Mouse (Mus musculus) olfactory bulb, adult 2 months (tissue): ENCODE data around the gene Gc. TPM values are rescaled to one million over a fixed set of nuclear protein-coding genes. Genes with fewer than 3 reads are reported as not detected.

ENCODE experiments used
- H3K27ac ChIP-seq: fragments of 200-500 bp; 2 replicates; pipeline ENCODE4 v1.5.1; 2012; ENCODE audit warnings: low read depth, low read length; ENCODE audit not compliant: insufficient read depth
- H3K4me1 ChIP-seq: fragments of 200-500 bp; 2 replicates; pipeline ENCODE4 v1.6.1; 2012; ENCODE audit warnings: low read length; ENCODE audit not compliant: control insufficient read depth, insufficient read depth
- H3K4me3 ChIP-seq: fragments of 200-500 bp; 2 replicates; pipeline ENCODE4 v1.5.1; 2012; ENCODE audit warnings: mild to moderate bottlenecking, low read depth, low read length, moderate library complexity; ENCODE audit not compliant: insufficient read depth
- CTCF ChIP-seq: fragments of 200-500 bp; IDR thresholded peaks from 2 replicates; pipeline ENCODE4 v1.5.1; 2012; ENCODE audit warnings: low read depth, mild to moderate bottlenecking, low read length, moderate library complexity; ENCODE audit not compliant: insufficient read depth
- POLR2A ChIP-seq: fragments of 200-500 bp; IDR thresholded peaks from 2 replicates; pipeline ENCODE4 v1.6.1; 2012; ENCODE audit warnings: mild to moderate bottlenecking, low read depth, low read length, moderate library complexity; ENCODE audit not compliant: insufficient read depth
- WGBS: fragments of 180-500 bp; shearing (Covaris S2); methylation state at CpG from one replicate; pipeline ENCODE4 v1.1.7; 2018; 5-methylcytosine and 5-hydroxymethylcytosine counted together
- polyA plus RNA-seq: library from polyadenylated mRNA; stranded (reverse); fragments of >200 nt; gene quantifications from 2 replicates; pipeline ENCODE4 v1.2.4, GENCODE M21; 2012; ENCODE audit warnings: low replicate concordance; ENCODE audit not compliant: missing spikeins, insufficient read depth, insufficient read length

Gc gene
- polyA plus RNA-seq = not detected in 2 replicates

DNA sequence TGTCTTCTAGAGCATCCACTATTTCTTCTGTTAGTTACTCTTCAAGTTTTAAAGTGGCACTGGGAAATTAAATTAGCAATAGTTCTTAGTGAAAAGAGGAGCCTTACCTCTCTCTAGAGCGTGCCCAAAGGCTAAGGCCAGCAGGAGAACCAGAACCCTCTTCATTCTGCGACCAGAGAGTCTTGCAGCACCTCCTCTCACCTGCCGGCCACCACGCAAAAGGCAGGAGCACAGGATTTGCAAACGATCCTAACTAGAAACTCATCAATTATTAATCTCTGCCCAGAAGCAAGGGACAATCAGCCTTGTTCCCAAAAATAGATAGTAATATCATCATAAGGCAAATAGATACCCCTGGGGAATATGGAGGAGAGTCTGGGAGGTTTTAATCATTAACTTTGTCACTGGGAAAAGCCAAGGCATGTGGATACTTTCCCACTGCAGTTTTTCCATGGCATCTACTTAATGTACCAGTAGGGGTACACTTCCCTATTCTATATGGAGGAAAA lies at the start of gene Gc:
Gene Gc (minus strand): TSS at position 345 of the 509 bp plus-strand sequence.
- H3K4me1 ChIP-seq = no peaks in the 10 kb centered on the region
- H3K4me3 ChIP-seq = no peak within 1 kb of the TSS
- H3K27ac ChIP-seq = no peak within 1 kb of the TSS
- TF ChIP-seq CTCF (no peak), POLR2A (no peak)
- WGBS = 89% methylated on average over 5 of the region's 5 CpGs

DNA sequence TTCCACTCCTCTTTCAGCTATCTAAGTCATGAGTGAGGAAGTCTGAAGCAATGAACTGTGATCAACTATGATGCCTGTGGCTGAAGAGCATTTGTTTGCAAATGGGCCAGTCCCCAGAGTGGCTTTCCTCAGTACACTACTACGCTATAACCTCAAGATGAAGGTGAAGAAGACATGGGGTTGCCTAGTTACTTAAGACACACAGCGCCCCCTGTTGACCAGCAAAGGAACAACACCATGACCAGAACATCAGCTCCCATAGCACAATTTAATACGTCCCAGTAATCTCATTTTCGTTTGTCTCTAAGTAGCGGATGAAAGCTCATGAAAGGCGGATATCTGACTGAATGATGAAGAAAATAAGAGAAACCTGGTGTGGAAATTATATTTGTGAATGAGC lies 42.5 kb upstream of the Gc start:
- no peak overlapping the region for H3K27ac ChIP-seq
- no peaks in the 10 kb centered on the region for H3K4me1 ChIP-seq
- 71% methylated on average over 6 of the region's 6 CpGs for WGBS
- H3K4me3 ChIP-seq = no peak overlapping the region
- no peak for TF ChIP-seq POLR2A
- no peak for TF ChIP-seq CTCF

DNA sequence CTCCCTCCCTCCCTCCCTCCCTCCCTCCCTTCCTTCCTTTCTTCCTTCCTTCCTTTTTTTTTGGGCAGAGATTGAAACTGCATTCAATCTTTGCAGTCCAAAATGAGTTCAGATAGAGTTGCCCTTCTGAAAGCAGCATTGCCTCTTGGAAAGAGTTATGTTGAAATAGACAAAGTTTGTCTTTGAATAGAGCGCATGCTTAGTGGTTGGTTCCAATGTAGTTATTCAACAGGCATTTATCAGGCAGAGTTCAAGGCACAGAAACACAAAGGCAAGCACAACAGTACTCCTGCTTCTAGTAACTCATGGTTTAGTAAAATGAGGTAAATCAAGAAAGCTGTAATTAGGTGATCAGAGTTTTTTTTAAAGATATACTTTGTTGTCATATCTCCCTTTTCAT lies 34.9 kb upstream of the Gc start:
- H3K4me1 ChIP-seq = no peaks in the 10 kb centered on the region
- TF ChIP-seq POLR2A = no peak
- no peak for TF ChIP-seq CTCF
- no peak overlapping the region for H3K4me3 ChIP-seq
- 56% methylated on average over 1 of the region's 1 CpGs for WGBS
- H3K27ac ChIP-seq = no peak overlapping the region

DNA sequence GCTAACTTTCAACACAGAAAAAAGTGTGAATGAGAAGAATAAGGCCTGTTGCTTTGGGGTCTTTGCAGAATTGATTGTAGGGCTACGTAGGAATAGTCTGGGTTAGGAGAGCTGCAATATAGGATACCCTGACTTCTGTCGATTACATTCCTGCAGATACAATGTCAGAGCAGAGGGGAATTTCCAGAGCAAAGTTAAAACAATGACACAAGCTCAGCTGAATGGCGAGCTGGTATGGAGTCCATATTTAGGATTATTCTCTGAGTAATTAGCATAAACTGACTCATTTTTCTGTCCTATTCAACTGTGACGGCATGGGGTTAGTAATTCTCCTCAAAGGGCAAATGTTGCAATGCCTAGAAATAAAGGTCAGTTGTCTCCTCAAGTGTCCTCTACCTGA lies 12.8 kb upstream of the Gc start:
- Histone ChIP-seq H3K4me1 (no peaks in the 10 kb centered on the region), H3K4me3 (no peak overlapping the region), H3K27ac (no peak overlapping the region)
- WGBS = 78% methylated on average over 4 of the region's 4 CpGs
- no peak for TF ChIP-seq CTCF
- TF ChIP-seq POLR2A = no peak

DNA sequence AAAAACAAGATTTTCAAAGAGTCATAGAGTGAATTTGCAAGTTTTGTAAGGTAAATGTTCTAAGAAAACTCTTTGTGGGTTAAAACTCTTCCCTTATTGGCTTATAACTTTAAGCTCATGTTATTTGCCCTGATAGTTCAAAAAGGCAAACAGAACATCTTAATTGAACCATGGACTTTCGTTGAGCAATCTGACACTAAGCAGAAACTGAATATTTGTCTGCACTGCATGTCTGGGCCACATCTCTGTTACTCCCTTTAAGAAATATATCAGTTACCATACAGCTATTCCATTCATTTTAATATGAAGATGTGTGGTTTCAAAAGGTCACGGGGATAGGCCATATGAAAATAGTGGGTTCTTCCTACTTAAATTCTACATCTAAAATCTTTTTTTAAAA lies 10.2 kb upstream of the Gc start:
- no peak for TF ChIP-seq CTCF
- no peak for TF ChIP-seq POLR2A
- Histone ChIP-seq H3K4me1 (no peaks in the 10 kb centered on the region), H3K4me3 (no peak overlapping the region), H3K27ac (no peak overlapping the region)
- 87% methylated on average over 2 of the region's 2 CpGs for whole genome bisulfite sequencing

DNA sequence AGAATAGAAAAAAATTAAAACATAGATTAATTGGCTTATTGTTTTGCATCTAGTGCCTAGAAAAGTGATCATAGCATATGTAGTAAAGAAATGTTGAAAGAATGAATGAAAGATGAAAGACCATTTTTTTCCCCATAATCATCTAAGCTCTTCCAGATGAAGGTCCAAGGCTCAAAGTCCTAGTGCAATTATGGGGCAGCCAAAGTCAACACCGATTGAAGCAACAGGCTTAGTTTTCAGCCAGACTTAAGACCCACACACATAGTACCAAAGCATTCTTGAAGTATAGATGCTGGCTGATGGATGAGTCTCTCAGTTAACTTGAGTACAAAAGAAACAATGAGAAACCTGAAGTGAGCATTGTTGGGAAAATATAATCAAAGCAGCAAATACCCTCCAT lies 9.3 kb upstream of the Gc start:
- WGBS = 91% methylated on average over 1 of the region's 1 CpGs
- TF ChIP-seq POLR2A = no peak
- TF ChIP-seq CTCF = no peak

DNA sequence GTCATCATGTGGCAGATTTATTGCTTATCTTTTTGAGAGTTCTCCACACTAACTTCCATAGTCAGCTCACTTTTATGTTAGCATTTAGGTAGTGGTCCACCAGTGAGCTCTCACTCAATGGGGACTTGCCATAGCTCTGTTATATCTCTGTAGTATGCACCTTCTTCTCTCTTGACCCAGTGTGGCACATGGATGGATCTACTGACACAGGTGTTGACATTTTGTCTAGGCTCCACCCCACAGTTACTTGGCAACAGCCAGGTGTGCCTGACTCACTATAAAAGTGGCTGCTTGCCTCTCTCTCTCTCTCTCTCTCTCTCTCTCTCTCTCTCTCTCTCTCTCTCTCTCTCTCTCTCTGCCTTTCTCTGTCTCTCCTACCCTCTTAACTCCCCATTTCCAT lies 8.6 kb upstream of the Gc start:
- no peak overlapping the region for H3K27ac ChIP-seq
- no peak overlapping the region for H3K4me3 ChIP-seq
- H3K4me1 ChIP-seq = no peaks in the 10 kb centered on the region
- TF ChIP-seq CTCF (no peak), POLR2A (no peak)

More for the DNA sequence above, 9.3 kb upstream of the Gc start:
- Histone ChIP-seq H3K4me1 (no peaks in the 10 kb centered on the region), H3K4me3 (no peak overlapping the region), H3K27ac (no peak overlapping the region)

DNA sequence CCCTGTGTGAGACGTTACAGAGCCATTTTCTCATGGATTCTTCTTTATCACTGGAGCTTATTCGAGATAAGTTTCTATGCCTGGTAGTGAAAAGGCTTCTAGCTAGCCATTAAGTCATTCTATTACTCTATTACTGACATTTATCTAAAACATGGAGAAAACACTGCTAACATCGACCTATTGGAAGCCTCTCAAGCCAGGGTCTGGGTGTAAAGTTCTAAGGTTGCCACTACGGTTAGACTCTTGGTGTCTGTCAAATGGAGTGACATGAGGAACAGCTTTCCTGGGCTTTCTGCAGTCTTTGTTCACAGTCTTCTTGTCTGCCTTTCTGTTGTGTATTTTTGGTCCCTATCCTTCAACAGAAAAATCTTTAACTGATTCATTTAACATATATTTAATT lies 4.1 kb upstream of the Gc start:
- no peaks in the 10 kb centered on the region for H3K4me1 ChIP-seq
- no peak overlapping the region for H3K4me3 ChIP-seq
- 82% methylated on average over 4 of the region's 4 CpGs for WGBS
- no peak overlapping the region for H3K27ac ChIP-seq
- TF ChIP-seq CTCF (no peak), POLR2A (no peak)

DNA sequence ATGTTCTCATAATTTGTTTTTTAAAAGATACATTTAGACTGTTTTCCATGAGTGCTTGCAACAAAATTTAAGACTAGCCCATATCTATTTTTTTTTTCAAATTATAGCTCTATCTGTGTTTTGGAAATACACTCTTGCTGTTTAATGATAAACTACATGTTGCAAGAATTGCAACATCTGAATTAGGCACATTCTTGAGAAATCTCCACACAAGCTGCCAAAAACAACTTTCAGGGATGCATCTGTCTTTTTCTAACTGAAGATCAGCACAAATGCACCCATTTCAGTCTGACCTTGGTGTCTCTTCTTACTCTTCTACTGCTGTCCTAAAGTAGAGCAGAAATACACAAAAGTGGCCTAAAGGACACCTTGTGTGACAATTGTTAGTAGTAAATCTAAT lies 1.9 kb upstream of the Gc start:
- Histone ChIP-seq H3K4me3 (no peak overlapping the region), H3K4me1 (no peaks in the 10 kb centered on the region), H3K27ac (no peak overlapping the region)
- TF ChIP-seq CTCF (no peak), POLR2A (no peak)

DNA sequence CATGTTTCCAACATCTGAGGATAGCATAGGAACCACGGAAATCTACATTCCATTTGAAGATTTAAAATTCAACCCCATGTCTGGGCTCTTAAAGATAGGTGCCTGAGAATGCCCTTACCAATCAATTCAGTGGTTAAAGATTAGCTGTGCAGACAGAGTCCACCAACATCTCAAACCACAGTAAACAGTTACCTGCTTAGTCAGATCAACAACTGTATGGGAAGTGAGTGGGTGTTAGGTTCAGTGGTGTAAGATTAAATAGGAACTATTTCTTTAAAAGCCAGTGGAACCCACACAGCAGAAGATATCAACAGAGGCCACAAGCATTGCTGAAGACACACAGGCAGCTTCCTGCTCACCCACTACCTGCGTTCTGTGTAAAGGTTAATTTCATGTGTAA lies 1.3 kb upstream of the Gc start:
- Histone ChIP-seq H3K4me1 (no peaks in the 10 kb centered on the region), H3K27ac (no peak overlapping the region), H3K4me3 (no peak overlapping the region)
- TF ChIP-seq POLR2A (no peak), CTCF (no peak)
- WGBS = 81% methylated on average over 2 of the region's 2 CpGs
